Mouse (Mus musculus): Measurements from ENCODE around the gene Gm14597. TPM values are rescaled to one million over a fixed set of nuclear protein-coding genes. Genes with fewer than 3 reads are reported as not detected.
"Not testable (repeated sequence)": the region's sequence is repeated elsewhere in the genome, so short reads cannot be mapped to it uniquely, and the experiment has no call there.

Gene Gm14597
- polyA plus RNA-seq, 1 experiment from 2014 or later, result not detected

- Histone ChIP-seq H3K4me3 (ENCODE audit: low read length) (peak within 1 kb of the TSS; percentile 40), H3K9ac (ENCODE audit: low read depth, low read length) (peak within 1 kb of the TSS; percentile 51), H3K36me3 (ENCODE audit: control insufficient read depth, insufficient read depth, low read length) (no peaks in the 10 kb centered on the region), H3K27ac (ENCODE audit: low read depth, low read length) (no peak within 1 kb of the TSS), H3K27me3 (ENCODE audit: control insufficient read depth, insufficient read depth, low read length) (no peaks in the 10 kb centered on the region), H3K4me1 (ENCODE audit: control insufficient read depth, insufficient read depth, low read length) (no peaks in the 10 kb centered on the region), H3K4me2 (replicated peaks; ENCODE audit: low read depth, low read length) (peak within 1 kb of the TSS; percentile 49), H3K9me3 (ENCODE audit: control insufficient read depth, low read length) (no peaks in the 10 kb centered on the region)
- peak; percentile 91 for ATAC-seq (ENCODE audit: low FRiP score, low TSS enrichment)
- 33% methylated on average over 20 of the region's 20 CpGs for WGBS
These were observed 1.3 kb downstream of the Gm14597 start, which contains the start of gene Rtl8c for GRCm38 (mm10) chrX:53607242-53608121. Gene Rtl8c (plus strand): TSS chrX:53608032.

DNA sequence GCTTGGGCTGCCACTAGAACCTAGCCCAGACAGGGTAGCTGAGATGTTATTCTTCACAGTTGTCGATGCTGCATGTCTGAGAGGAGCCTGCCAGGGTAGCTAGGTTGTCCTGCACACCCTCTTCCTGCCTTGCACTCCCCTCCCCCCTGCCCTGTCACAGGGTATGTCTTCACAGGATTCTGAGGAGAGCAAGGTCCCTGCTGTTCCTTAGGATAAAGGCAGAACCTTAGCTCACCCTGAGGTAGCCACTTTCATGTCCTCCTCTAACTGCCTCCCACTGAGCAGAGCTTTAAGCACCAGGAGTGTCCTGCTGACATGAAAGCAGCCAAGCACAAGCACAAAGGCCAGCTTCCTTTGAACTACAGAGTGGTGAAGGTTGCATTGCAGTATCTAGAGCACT is 2.6 kb downstream of the Gm14597 start:
- not testable (repeated sequence) for H3K4me1 ChIP-seq (ENCODE audit: control insufficient read depth, insufficient read depth, low read length); H3K4me3 ChIP-seq (ENCODE audit: low read length); H3K9me3 ChIP-seq (ENCODE audit: control insufficient read depth, low read length); H3K4me2 ChIP-seq (replicated peaks; ENCODE audit: low read depth, low read length); ATAC-seq (ENCODE audit: low FRiP score, low TSS enrichment); H3K27me3 ChIP-seq (ENCODE audit: control insufficient read depth, insufficient read depth, low read length); H3K36me3 ChIP-seq (ENCODE audit: control insufficient read depth, insufficient read depth, low read length); H3K27ac ChIP-seq (ENCODE audit: low read depth, low read length); H3K9ac ChIP-seq (ENCODE audit: low read depth, low read length)
- WGBS, result 24% methylated on average over 1 of the region's 1 CpGs

DNA sequence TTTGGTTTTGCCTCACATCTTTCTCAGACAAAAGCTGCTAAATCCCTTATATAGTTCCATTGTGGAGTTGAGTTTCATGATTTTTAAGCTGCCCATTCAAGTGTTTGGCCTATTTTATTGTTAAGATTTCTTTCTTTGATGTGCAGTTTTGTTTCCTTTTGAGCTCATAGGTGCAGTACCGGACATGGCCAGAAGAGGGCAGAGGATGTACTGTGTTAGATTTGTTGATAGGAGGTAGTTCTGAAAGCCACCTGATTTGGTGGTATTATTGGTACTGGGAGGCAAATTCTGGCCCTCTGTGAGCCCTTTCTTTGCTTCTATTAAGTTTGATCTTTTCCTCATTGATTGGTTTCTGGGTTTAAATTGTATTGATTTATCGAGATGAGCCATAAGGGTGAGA is 8.8 kb downstream of the Gm14597 start:
- ATAC-seq (ENCODE audit: low FRiP score, low TSS enrichment); H3K9me3 ChIP-seq (ENCODE audit: control insufficient read depth, low read length); H3K4me2 ChIP-seq (replicated peaks; ENCODE audit: low read depth, low read length); H3K4me3 ChIP-seq (ENCODE audit: low read length); H3K9ac ChIP-seq (ENCODE audit: low read depth, low read length); H3K36me3 ChIP-seq (ENCODE audit: control insufficient read depth, insufficient read depth, low read length); H3K4me1 ChIP-seq (ENCODE audit: control insufficient read depth, insufficient read depth, low read length); H3K27me3 ChIP-seq (ENCODE audit: control insufficient read depth, insufficient read depth, low read length); H3K27ac ChIP-seq (ENCODE audit: low read depth, low read length): not testable (repeated sequence)
- WGBS, result 15% methylated on average over 1 of the region's 2 CpGs

DNA sequence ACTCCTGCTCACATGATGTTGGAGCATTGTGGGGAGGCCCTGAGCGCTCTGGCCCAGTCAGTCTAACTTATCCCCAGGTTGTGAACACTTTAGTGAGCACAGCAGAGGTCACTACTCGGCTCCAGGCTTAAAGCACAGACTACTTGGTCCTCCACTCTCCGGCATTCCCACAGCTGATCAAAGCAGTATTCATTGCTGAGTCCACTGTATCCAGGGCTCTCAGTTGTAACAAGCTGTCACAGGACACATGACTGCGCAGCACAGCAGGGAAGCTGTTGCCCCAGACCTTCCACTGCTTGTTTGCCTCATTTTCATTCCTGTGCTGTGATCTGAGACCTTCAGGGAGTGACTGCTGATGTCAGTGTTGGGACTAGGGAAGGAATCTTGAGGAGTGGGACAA is 25.4 kb downstream of the Gm14597 start:
- H3K9me3 ChIP-seq (ENCODE audit: control insufficient read depth, low read length); H3K27ac ChIP-seq (ENCODE audit: low read depth, low read length); H3K27me3 ChIP-seq (ENCODE audit: control insufficient read depth, insufficient read depth, low read length); H3K36me3 ChIP-seq (ENCODE audit: control insufficient read depth, insufficient read depth, low read length); H3K4me3 ChIP-seq (ENCODE audit: low read length); ATAC-seq (ENCODE audit: low FRiP score, low TSS enrichment); H3K4me2 ChIP-seq (replicated peaks; ENCODE audit: low read depth, low read length); H3K9ac ChIP-seq (ENCODE audit: low read depth, low read length); H3K4me1 ChIP-seq (ENCODE audit: control insufficient read depth, insufficient read depth, low read length): not testable (repeated sequence)
- no CpG with 5 or more reads among the region's 4 CpGs for WGBS

- not testable (repeated sequence) for H3K9me3 ChIP-seq (ENCODE audit: control insufficient read depth, low read length); H3K36me3 ChIP-seq (ENCODE audit: control insufficient read depth, insufficient read depth, low read length); ATAC-seq (ENCODE audit: low FRiP score, low TSS enrichment); H3K4me3 ChIP-seq (ENCODE audit: low read length); H3K4me2 ChIP-seq (replicated peaks; ENCODE audit: low read depth, low read length); H3K27ac ChIP-seq (ENCODE audit: low read depth, low read length); H3K4me1 ChIP-seq (ENCODE audit: control insufficient read depth, insufficient read depth, low read length); H3K27me3 ChIP-seq (ENCODE audit: control insufficient read depth, insufficient read depth, low read length); H3K9ac ChIP-seq (ENCODE audit: low read depth, low read length)
- 55% methylated on average over 2 of the region's 4 CpGs for WGBS
These were observed 27.4 kb downstream of the Gm14597 start for GRCm38 (mm10) chrX:53581407-53581806.

GRCm38 (mm10) chrX:53579311-53579710 is 29.5 kb downstream of the Gm14597 start:
- Histone ChIP-seq H3K27me3 (ENCODE audit: control insufficient read depth, insufficient read depth, low read length) (no peaks in the 10 kb centered on the region), H3K27ac (ENCODE audit: low read depth, low read length) (no peak overlapping the region), H3K9ac (ENCODE audit: low read depth, low read length) (no peak overlapping the region), H3K4me1 (ENCODE audit: control insufficient read depth, insufficient read depth, low read length) (no peaks in the 10 kb centered on the region), H3K36me3 (ENCODE audit: control insufficient read depth, insufficient read depth, low read length) (no peaks in the 10 kb centered on the region), H3K4me3 (ENCODE audit: low read length) (no peak overlapping the region), H3K4me2 (replicated peaks; ENCODE audit: low read depth, low read length) (no peak overlapping the region), H3K9me3 (ENCODE audit: control insufficient read depth, low read length) (no peaks in the 10 kb centered on the region)
- ATAC-seq (ENCODE audit: low FRiP score, low TSS enrichment), result no peak
- 82% methylated on average over 1 of the region's 1 CpGs for WGBS

Other genes starting within 250 kb of the Gm14597 start
- gene Mospd1, start 238.5 kb downstream of the Gm14597 start, polyA plus RNA-seq (2014; fragmentation: Nextera tagmentation; extraction: Ambion mirVana), result 38.9 and 42.3 TPM in 2 replicates
- not detected in 2 replicates for gene Etd, start 174.1 kb downstream of the Gm14597 start, polyA plus RNA-seq (2014; fragmentation: Nextera tagmentation; extraction: Ambion mirVana)
- gene Rtl8c, start 947 bp downstream of the Gm14597 start, polyA plus RNA-seq (2014; fragmentation: Nextera tagmentation; extraction: Ambion mirVana), result 58.7 and 71.4 TPM in 2 replicates
- 73.2 and 78.7 TPM in 2 replicates for gene Rtl8a, start 34.7 kb upstream of the Gm14597 start, polyA plus RNA-seq (2014; fragmentation: Nextera tagmentation; extraction: Ambion mirVana)
- 58.9 and 71.0 TPM in 2 replicates for gene Rtl8b, start 61.4 kb upstream of the Gm14597 start, polyA plus RNA-seq (2014; fragmentation: Nextera tagmentation; extraction: Ambion mirVana)
- gene 4930502E18Rik, start 115.8 kb upstream of the Gm14597 start, polyA plus RNA-seq (2014; fragmentation: Nextera tagmentation; extraction: Ambion mirVana), result 0.80 and 1.4 TPM in 2 replicates
- not detected in 2 replicates for gene 1700013H16Rik, start 148.9 kb upstream of the Gm14597 start, polyA plus RNA-seq (2014; fragmentation: Nextera tagmentation; extraction: Ambion mirVana)
- 0.15 TPM in 1 of 2 replicates, not detected in the other for gene Zfp36l3, start 167.4 kb upstream of the Gm14597 start, polyA plus RNA-seq (2014; fragmentation: Nextera tagmentation; extraction: Ambion mirVana)
- 0.35 and 1.2 TPM in 2 replicates for gene Xlr, start 188.7 kb upstream of the Gm14597 start, polyA plus RNA-seq (2014; fragmentation: Nextera tagmentation; extraction: Ambion mirVana)

Measured in kidney, embryonic 14.5 days (tissue).